Mouse (Mus musculus): ENCODE results near the gene Klf13. TPM values are rescaled to one million over a fixed set of nuclear protein-coding genes. Genes with fewer than 3 reads are reported as not detected.
A peak's percentile ranks its signal among the peaks of the same experiment; 100 is the strongest.

Klf13 gene
- polyA plus RNA-seq, 1 experiment = 58.7 TPM

GRCm38 (mm10) chr7:63918771-63919768 lies 19.6 kb downstream of the Klf13 start:
- WGBS = 61% methylated on average over 12 of the region's 12 CpGs
- H3K27ac ChIP-seq (ENCODE audit: control insufficient read depth, insufficient read depth, low read depth, low read length, poor library complexity) = peak overlapping the region; percentile 6; the same call in 1 of the 2 replicates
- H3K4me1 ChIP-seq (ENCODE audit: control insufficient read depth, insufficient read depth, low read length) = peaks cover 31% of the 10 kb centered on the region
- TF ChIP-seq CTCF (IDR thresholded peaks at IDR 0.05; ENCODE audit: control insufficient read depth, insufficient read depth, low read length) = no peak
- TF ChIP-seq POLR2A (IDR thresholded peaks at IDR 0.05; ENCODE audit: borderline replicate concordance, control insufficient read depth, low read depth, low read length) = no peak
- no peak overlapping the region for H3K4me3 ChIP-seq (replicated peaks; ENCODE audit: control insufficient read depth, low read depth, low read length)

GRCm38 (mm10) chr7:63917693-63918092 lies 21.0 kb downstream of the Klf13 start:
- no peak for TF ChIP-seq CTCF (IDR thresholded peaks at IDR 0.05; ENCODE audit: control insufficient read depth, insufficient read depth, low read length)
- no peak for TF ChIP-seq POLR2A (IDR thresholded peaks at IDR 0.05; ENCODE audit: borderline replicate concordance, control insufficient read depth, low read depth, low read length)
- peaks cover 32% of the 10 kb centered on the region for H3K4me1 ChIP-seq (ENCODE audit: control insufficient read depth, insufficient read depth, low read length)
- no peak overlapping the region for H3K4me3 ChIP-seq (replicated peaks; ENCODE audit: control insufficient read depth, low read depth, low read length)
- H3K27ac ChIP-seq (ENCODE audit: control insufficient read depth, insufficient read depth, low read depth, low read length, poor library complexity) = no peak overlapping the region
- 49% methylated on average over 6 of the region's 6 CpGs for WGBS

- WGBS = 64% methylated on average over 6 of the region's 6 CpGs
- H3K4me1 ChIP-seq (ENCODE audit: control insufficient read depth, insufficient read depth, low read length) = peaks cover 32% of the 10 kb centered on the region
- no peak within 1 kb of the TSS for H3K27ac ChIP-seq (ENCODE audit: control insufficient read depth, insufficient read depth, low read depth, low read length, poor library complexity)
- TF ChIP-seq CTCF (IDR thresholded peaks at IDR 0.05; ENCODE audit: control insufficient read depth, insufficient read depth, low read length) (no peak), POLR2A (IDR thresholded peaks at IDR 0.05; ENCODE audit: borderline replicate concordance, control insufficient read depth, low read depth, low read length) (no peak)
- no peak within 1 kb of the TSS for H3K4me3 ChIP-seq (replicated peaks; ENCODE audit: control insufficient read depth, low read depth, low read length)
Observed at GRCm38 (mm10) chr7:63916268-63916907, 22.3 kb downstream of the Klf13 start, which contains the start of gene E030018B13Rik. Gene E030018B13Rik (plus strand): TSS chr7:63916857.

- WGBS = 92% methylated on average over 2 of the region's 2 CpGs
- H3K27ac ChIP-seq (ENCODE audit: control insufficient read depth, insufficient read depth, low read depth, low read length, poor library complexity) = peak overlapping the region; percentile 80; the same call in 1 of the 2 replicates
Observed at GRCm38 (mm10) chr7:63914891-63915290, 23.8 kb downstream of the Klf13 start.

GRCm38 (mm10) chr7:63913724-63914692 lies 24.7 kb downstream of the Klf13 start:
- Histone ChIP-seq H3K4me1 (ENCODE audit: control insufficient read depth, insufficient read depth, low read length) (peaks cover 32% of the 10 kb centered on the region), H3K27ac (ENCODE audit: control insufficient read depth, insufficient read depth, low read depth, low read length, poor library complexity) (peak overlapping the region; percentile 80), H3K4me3 (replicated peaks; ENCODE audit: control insufficient read depth, low read depth, low read length) (no peak overlapping the region)
- no peak for TF ChIP-seq CTCF (IDR thresholded peaks at IDR 0.05; ENCODE audit: control insufficient read depth, insufficient read depth, low read length)
- TF ChIP-seq POLR2A (IDR thresholded peaks at IDR 0.05; ENCODE audit: borderline replicate concordance, control insufficient read depth, low read depth, low read length) = no peak
- WGBS = 44% methylated on average over 10 of the region's 10 CpGs

More at GRCm38 (mm10) chr7:63914891-63915290, 23.8 kb downstream of the Klf13 start:
- no peak for TF ChIP-seq CTCF (IDR thresholded peaks at IDR 0.05; ENCODE audit: control insufficient read depth, insufficient read depth, low read length)
- TF ChIP-seq POLR2A (IDR thresholded peaks at IDR 0.05; ENCODE audit: borderline replicate concordance, control insufficient read depth, low read depth, low read length) = no peak
- H3K4me1 ChIP-seq (ENCODE audit: control insufficient read depth, insufficient read depth, low read length) = peaks cover 39% of the 10 kb centered on the region
- H3K4me3 ChIP-seq (replicated peaks; ENCODE audit: control insufficient read depth, low read depth, low read length) = no peak overlapping the region

- WGBS = 65% methylated on average over 12 of the region's 12 CpGs
- peak overlapping the region; percentile 80; the same call in 1 of the 2 replicates for H3K27ac ChIP-seq (ENCODE audit: control insufficient read depth, insufficient read depth, low read depth, low read length, poor library complexity)
- TF ChIP-seq POLR2A (IDR thresholded peaks at IDR 0.05; ENCODE audit: borderline replicate concordance, control insufficient read depth, low read depth, low read length) (no peak), CTCF (IDR thresholded peaks at IDR 0.05; ENCODE audit: control insufficient read depth, insufficient read depth, low read length) (no peak)
- peaks cover 32% of the 10 kb centered on the region for H3K4me1 ChIP-seq (ENCODE audit: control insufficient read depth, insufficient read depth, low read length)
- no peak overlapping the region for H3K4me3 ChIP-seq (replicated peaks; ENCODE audit: control insufficient read depth, low read depth, low read length)
Observed at GRCm38 (mm10) chr7:63912924-63913723, 25.6 kb downstream of the Klf13 start.
